Mouse (Mus musculus): ENCODE measurements around the gene Agfg2. TPM values are rescaled to one million over a fixed set of nuclear protein-coding genes. Genes with fewer than 3 reads are reported as not detected.

Agfg2 gene
- polyA plus RNA-seq, 1 experiment from 2014 or later, result 14.1 TPM

DNA sequence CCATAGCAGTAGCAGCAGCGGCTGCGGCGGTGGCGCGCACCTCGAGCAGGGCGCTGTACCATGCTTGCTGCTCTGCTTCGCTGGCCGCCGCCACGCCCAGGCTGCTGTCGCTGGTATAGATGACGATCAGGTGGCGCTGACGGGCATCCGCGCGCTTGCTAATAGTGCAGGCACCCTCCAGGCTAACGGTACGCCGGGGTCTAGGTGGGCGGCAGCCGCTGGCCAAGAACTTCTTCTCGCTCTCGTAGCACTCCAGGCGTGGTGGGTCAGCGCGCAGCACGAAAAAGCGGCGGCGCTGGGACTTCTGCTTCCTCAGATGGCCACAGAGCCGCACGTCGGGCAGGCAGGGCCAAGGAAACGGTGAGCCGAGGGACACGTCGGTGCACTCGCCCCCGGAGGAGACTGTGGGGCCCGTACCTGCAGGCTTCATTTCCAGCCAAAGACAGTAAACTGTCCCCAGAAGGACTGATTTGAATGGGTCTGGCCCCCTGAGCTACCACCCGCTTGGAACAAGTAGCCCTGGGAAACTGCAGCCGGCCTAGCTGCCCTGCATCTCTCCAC is 39.4 kb downstream of the Agfg2 start:
- ATAC-seq (ENCODE audit: insufficient number of reproducible peaks, low FRiP score, low TSS enrichment, low read depth), result no peak
- peaks cover 39% of the 10 kb centered on the region for H3K4me1 ChIP-seq (ENCODE audit: control insufficient read depth, insufficient read depth, low read length)

GRCm38 (mm10) chr5:137644484-137644883 is 40.0 kb downstream of the Agfg2 start:
- ATAC-seq (ENCODE audit: insufficient number of reproducible peaks, low FRiP score, low TSS enrichment, low read depth) (no peak), DNase-seq (ENCODE audit: low spot score) (no peak)
- Histone ChIP-seq H3K27me3 (ENCODE audit: control insufficient read depth, insufficient read depth, low read length) (peaks cover 10% of the 10 kb centered on the region), H3K9ac (ENCODE audit: low read length) (no peak overlapping the region), H3K27ac (replicated peaks; ENCODE audit: low read depth, low read length) (no peak overlapping the region), H3K36me3 (ENCODE audit: control insufficient read depth, insufficient read depth, low read length) (peaks cover 13% of the 10 kb centered on the region), H3K9me3 (ENCODE audit: control insufficient read depth, low read length) (no peaks in the 10 kb centered on the region), H3K4me3 (ENCODE audit: low read depth, low read length) (no peak overlapping the region), H3K4me2 (ENCODE audit: low read depth, severe bottlenecking) (no peak overlapping the region), H3K4me1 (ENCODE audit: control insufficient read depth, insufficient read depth, low read length) (peaks cover 33% of the 10 kb centered on the region)
- 36% methylated on average over 19 of the region's 19 CpGs for WGBS

More for the DNA sequence above, 39.4 kb downstream of the Agfg2 start:
- peak overlapping the region; percentile 32 for H3K4me3 ChIP-seq (ENCODE audit: low read depth, low read length)
- H3K27me3 ChIP-seq (ENCODE audit: control insufficient read depth, insufficient read depth, low read length), result peaks cover 10% of the 10 kb centered on the region
- H3K4me2 ChIP-seq (ENCODE audit: low read depth, severe bottlenecking), result peak overlapping the region; percentile 51
- DNase-seq (ENCODE audit: low spot score), result peak; percentile 54
- no peak overlapping the region for H3K27ac ChIP-seq (replicated peaks; ENCODE audit: low read depth, low read length)
- no peaks in the 10 kb centered on the region for H3K9me3 ChIP-seq (ENCODE audit: control insufficient read depth, low read length)
- under 1% methylated on average over 44 of the region's 44 CpGs for WGBS
- peaks cover 7% of the 10 kb centered on the region for H3K36me3 ChIP-seq (ENCODE audit: control insufficient read depth, insufficient read depth, low read length)
- H3K9ac ChIP-seq (ENCODE audit: low read length), result peak overlapping the region; percentile 27; the same call in 1 of the 2 replicates

DNA sequence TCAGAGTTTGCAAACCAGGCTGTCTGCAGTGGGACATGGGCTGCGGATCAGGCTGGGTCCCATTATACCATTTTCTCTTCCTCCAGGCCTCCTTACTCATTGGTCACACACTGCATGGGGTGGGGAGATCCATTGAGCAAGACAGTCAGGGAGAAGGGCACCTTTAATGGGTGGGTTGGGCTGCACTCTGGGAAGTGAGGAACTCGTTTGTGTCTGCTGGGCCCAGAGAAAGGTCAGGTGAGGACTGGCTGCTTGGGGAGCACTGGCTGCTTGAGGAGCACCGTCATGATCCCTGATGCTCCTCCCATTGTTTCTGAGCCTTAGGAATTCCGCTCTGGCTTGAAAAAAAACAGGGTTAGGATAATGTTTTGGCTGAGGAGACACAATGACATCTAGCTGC is 41.6 kb downstream of the Agfg2 start:
- no peaks in the 10 kb centered on the region for H3K9me3 ChIP-seq (ENCODE audit: control insufficient read depth, low read length)
- peaks cover 10% of the 10 kb centered on the region for H3K27me3 ChIP-seq (ENCODE audit: control insufficient read depth, insufficient read depth, low read length)
- DNase-seq (ENCODE audit: low spot score), result no peak

DNA sequence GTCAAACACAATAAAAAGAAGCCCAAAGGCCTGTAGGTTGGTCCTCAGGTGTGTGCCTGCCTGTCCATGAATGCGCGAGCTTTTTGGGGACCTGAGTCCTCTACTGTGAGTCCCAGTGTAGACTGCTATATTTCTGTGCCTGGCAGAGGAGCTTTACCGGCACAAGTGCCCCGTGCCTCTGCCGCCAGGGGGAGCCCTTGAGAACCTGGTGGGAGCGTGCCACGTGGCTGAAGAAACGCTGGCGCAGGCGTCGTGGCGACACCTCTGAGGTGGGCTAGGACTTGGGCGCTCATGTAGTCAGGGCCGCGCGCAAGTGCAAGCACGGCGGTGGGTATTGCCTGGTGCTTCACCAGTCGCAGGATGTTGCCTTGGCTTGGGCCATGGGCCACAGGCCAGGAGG is 43.5 kb downstream of the Agfg2 start, which contains the start of gene Sap25:
Gene Sap25 (plus strand): TSS at position 281 of the 400 bp plus-strand sequence.
- no peak within 1 kb of the TSS for H3K9ac ChIP-seq (ENCODE audit: low read length)
- peaks cover 10% of the 10 kb centered on the region; the same call in 1 of the 2 replicates for H3K4me1 ChIP-seq (ENCODE audit: control insufficient read depth, insufficient read depth, low read length)
- no peak within 1 kb of the TSS for H3K27ac ChIP-seq (replicated peaks; ENCODE audit: low read depth, low read length)
- peaks cover 10% of the 10 kb centered on the region for H3K27me3 ChIP-seq (ENCODE audit: control insufficient read depth, insufficient read depth, low read length)
- DNase-seq (ENCODE audit: low spot score), result no peak
- WGBS, result 87% methylated on average over 19 of the region's 19 CpGs
- no peaks in the 10 kb centered on the region for H3K9me3 ChIP-seq (ENCODE audit: control insufficient read depth, low read length)
- ATAC-seq (ENCODE audit: insufficient number of reproducible peaks, low FRiP score, low TSS enrichment, low read depth), result no peak
- no peak within 1 kb of the TSS for H3K4me3 ChIP-seq (ENCODE audit: low read depth, low read length)
- H3K36me3 ChIP-seq (ENCODE audit: control insufficient read depth, insufficient read depth, low read length), result peaks cover 33% of the 10 kb centered on the region
- no peak within 1 kb of the TSS for H3K4me2 ChIP-seq (ENCODE audit: low read depth, severe bottlenecking)

More for the DNA sequence above, 41.6 kb downstream of the Agfg2 start:
- peaks cover 21% of the 10 kb centered on the region for H3K36me3 ChIP-seq (ENCODE audit: control insufficient read depth, insufficient read depth, low read length)
- no peak for ATAC-seq (ENCODE audit: insufficient number of reproducible peaks, low FRiP score, low TSS enrichment, low read depth)
- no peak overlapping the region for H3K4me3 ChIP-seq (ENCODE audit: low read depth, low read length)
- H3K4me1 ChIP-seq (ENCODE audit: control insufficient read depth, insufficient read depth, low read length), result peaks cover 17% of the 10 kb centered on the region
- H3K4me2 ChIP-seq (ENCODE audit: low read depth, severe bottlenecking), result no peak overlapping the region
- H3K27ac ChIP-seq (replicated peaks; ENCODE audit: low read depth, low read length), result no peak overlapping the region
- WGBS, result 61% methylated on average over 4 of the region's 4 CpGs
- no peak overlapping the region for H3K9ac ChIP-seq (ENCODE audit: low read length)

DNA sequence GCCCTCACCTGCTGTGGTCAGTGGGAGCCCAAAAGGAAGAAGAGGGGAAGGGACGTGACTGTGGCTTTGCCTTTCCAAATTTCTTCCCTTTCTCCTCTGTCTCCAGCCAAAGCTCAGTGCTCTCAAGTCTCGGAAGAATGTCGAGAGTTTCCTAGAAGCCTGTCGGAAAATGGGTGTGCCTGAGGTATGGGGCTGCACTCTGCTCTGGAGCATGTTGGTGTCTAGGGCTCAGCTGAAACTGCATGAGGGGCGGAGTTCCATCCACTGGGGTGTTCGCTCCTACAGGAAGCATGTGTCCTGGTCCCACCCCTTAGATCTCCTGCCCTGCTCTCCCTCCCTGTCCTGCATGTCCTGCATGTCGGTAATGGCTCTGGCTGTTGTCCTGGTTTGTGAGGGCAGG is 45.1 kb downstream of the Agfg2 start:
- peaks cover 39% of the 10 kb centered on the region for H3K36me3 ChIP-seq (ENCODE audit: control insufficient read depth, insufficient read depth, low read length)
- peaks cover 2% of the 10 kb centered on the region; the same call in 1 of the 2 replicates for H3K27me3 ChIP-seq (ENCODE audit: control insufficient read depth, insufficient read depth, low read length)
- DNase-seq (ENCODE audit: low spot score) (no peak), ATAC-seq (ENCODE audit: insufficient number of reproducible peaks, low FRiP score, low TSS enrichment, low read depth) (no peak)
- no peaks in the 10 kb centered on the region for H3K4me1 ChIP-seq (ENCODE audit: control insufficient read depth, insufficient read depth, low read length)
- no peak overlapping the region for H3K27ac ChIP-seq (replicated peaks; ENCODE audit: low read depth, low read length)
- WGBS, result 80% methylated on average over 7 of the region's 7 CpGs
- no peak overlapping the region for H3K9ac ChIP-seq (ENCODE audit: low read length)
- H3K4me2 ChIP-seq (ENCODE audit: low read depth, severe bottlenecking), result no peak overlapping the region
- no peaks in the 10 kb centered on the region for H3K9me3 ChIP-seq (ENCODE audit: control insufficient read depth, low read length)
- H3K4me3 ChIP-seq (ENCODE audit: low read depth, low read length), result no peak overlapping the region

DNA sequence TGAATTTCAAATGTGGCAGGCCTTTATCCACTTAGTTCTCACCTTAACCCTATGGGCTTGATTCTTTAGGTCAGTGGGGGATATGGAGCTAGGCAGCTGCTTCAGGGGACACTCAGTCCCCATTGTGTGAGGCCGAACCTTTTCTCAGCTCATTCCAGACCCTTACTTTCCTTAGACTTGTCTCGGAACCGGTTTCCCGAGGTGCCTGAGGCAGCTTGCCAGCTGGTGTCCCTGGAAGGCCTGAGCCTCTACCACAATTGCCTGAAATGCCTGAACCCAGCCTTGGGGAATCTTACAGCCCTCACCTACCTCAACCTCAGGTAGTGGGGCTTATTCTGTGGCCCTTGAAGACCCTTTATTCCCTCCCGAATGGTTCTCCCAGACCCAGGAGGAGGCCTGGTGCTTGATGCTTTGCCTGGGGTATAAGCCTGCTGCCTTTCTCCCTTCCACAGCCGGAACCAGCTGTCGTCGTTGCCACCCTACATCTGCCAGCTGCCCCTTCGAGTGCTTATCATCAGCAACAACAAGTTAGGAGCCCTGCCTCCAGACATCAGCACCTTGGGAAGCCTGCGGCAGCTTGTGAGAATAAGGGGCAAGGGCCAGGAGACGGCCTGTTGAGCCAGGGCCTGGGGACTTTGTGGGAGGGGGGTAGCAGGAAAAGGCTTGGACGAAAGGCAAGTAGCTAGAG is 51.0 kb downstream of the Agfg2 start:
- H3K4me3 ChIP-seq (ENCODE audit: low read depth, low read length), result no peak overlapping the region
- ATAC-seq (ENCODE audit: insufficient number of reproducible peaks, low FRiP score, low TSS enrichment, low read depth), result no peak
- no peak overlapping the region for H3K27ac ChIP-seq (replicated peaks; ENCODE audit: low read depth, low read length)
- 80% methylated on average over 12 of the region's 12 CpGs for WGBS
- H3K27me3 ChIP-seq (ENCODE audit: control insufficient read depth, insufficient read depth, low read length), result no peaks in the 10 kb centered on the region
- peaks cover 18% of the 10 kb centered on the region for H3K4me1 ChIP-seq (ENCODE audit: control insufficient read depth, insufficient read depth, low read length)
- peaks cover 20% of the 10 kb centered on the region for H3K36me3 ChIP-seq (ENCODE audit: control insufficient read depth, insufficient read depth, low read length)
- no peak overlapping the region for H3K9ac ChIP-seq (ENCODE audit: low read length)
- H3K4me2 ChIP-seq (ENCODE audit: low read depth, severe bottlenecking), result no peak overlapping the region
- no peaks in the 10 kb centered on the region for H3K9me3 ChIP-seq (ENCODE audit: control insufficient read depth, low read length)
- no peak for DNase-seq (ENCODE audit: low spot score)

- Histone ChIP-seq H3K4me3 (ENCODE audit: low read depth, low read length) (no peak overlapping the region), H3K9ac (ENCODE audit: low read length) (no peak overlapping the region; the same call in 1 of the 2 replicates), H3K36me3 (ENCODE audit: control insufficient read depth, insufficient read depth, low read length) (peaks cover 9% of the 10 kb centered on the region), H3K27me3 (ENCODE audit: control insufficient read depth, insufficient read depth, low read length) (no peaks in the 10 kb centered on the region), H3K4me1 (ENCODE audit: control insufficient read depth, insufficient read depth, low read length) (peaks cover 18% of the 10 kb centered on the region), H3K9me3 (ENCODE audit: control insufficient read depth, low read length) (no peaks in the 10 kb centered on the region), H3K4me2 (ENCODE audit: low read depth, severe bottlenecking) (peak overlapping the region; percentile 76; the same call in 1 of the 2 replicates), H3K27ac (replicated peaks; ENCODE audit: low read depth, low read length) (peak overlapping the region; percentile 58; the same call in 1 of the 2 replicates)
- DNase-seq (ENCODE audit: low spot score) (no peak), ATAC-seq (ENCODE audit: insufficient number of reproducible peaks, low FRiP score, low TSS enrichment, low read depth) (no peak)
- WGBS, result 78% methylated on average over 4 of the region's 4 CpGs
Measured at GRCm38 (mm10) chr5:137631591-137631990, 52.9 kb downstream of the Agfg2 start.

DNA sequence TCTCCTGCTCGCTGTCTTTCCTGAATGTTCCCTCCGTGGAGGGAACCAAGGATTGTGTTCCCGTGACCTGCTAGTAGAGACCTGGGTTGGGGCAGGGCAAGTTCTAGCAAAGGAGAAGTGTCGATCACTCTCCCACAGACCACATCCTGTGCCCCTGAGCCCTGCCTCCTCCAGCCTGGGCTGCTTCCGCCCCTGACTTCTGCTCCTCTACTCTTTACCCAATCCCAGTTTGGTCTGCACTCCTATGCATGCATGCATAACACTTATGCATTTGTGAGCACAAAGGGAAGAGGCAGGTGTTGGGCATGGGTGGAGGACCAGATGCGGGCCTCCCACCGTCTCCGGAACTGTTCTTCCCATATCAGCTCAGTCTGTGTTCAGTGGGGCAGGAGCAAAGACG is 53.4 kb downstream of the Agfg2 start:
- DNase-seq (ENCODE audit: low spot score), result no peak
- H3K4me3 ChIP-seq (ENCODE audit: low read depth, low read length), result peak overlapping the region; percentile 91; the same call in 1 of the 2 replicates
- peak overlapping the region; percentile 58; the same call in 1 of the 2 replicates for H3K27ac ChIP-seq (replicated peaks; ENCODE audit: low read depth, low read length)
- WGBS, result 70% methylated on average over 9 of the region's 9 CpGs
- peak overlapping the region; percentile 76; the same call in 1 of the 2 replicates for H3K4me2 ChIP-seq (ENCODE audit: low read depth, severe bottlenecking)
- ATAC-seq (ENCODE audit: insufficient number of reproducible peaks, low FRiP score, low TSS enrichment, low read depth), result no peak
- peaks cover 18% of the 10 kb centered on the region for H3K4me1 ChIP-seq (ENCODE audit: control insufficient read depth, insufficient read depth, low read length)
- peak overlapping the region; percentile 23 for H3K9ac ChIP-seq (ENCODE audit: low read length)
- no peaks in the 10 kb centered on the region for H3K9me3 ChIP-seq (ENCODE audit: control insufficient read depth, low read length)
- no peaks in the 10 kb centered on the region for H3K27me3 ChIP-seq (ENCODE audit: control insufficient read depth, insufficient read depth, low read length)
- H3K36me3 ChIP-seq (ENCODE audit: control insufficient read depth, insufficient read depth, low read length), result peaks cover 7% of the 10 kb centered on the region

All from limb, embryonic 11.5 days (tissue).